Mouse (Mus musculus): ENCODE measurements around the gene Mpeg1.

- TF ChIP-seq CTCF (IDR thresholded peaks at IDR 0.05; ENCODE audit: borderline replicate concordance, extremely low read depth, insufficient read depth, insufficient read length) (no peak), POLR2A (IDR thresholded peaks at IDR 0.05; ENCODE audit: borderline replicate concordance, extremely low read depth, insufficient read depth, insufficient read length, poor library complexity, severe bottlenecking) (no peak)
Observed at GRCm38 (mm10) chr19:12497909-12498308, 37.3 kb downstream of the Mpeg1 start.
